Mouse (Mus musculus): ENCODE data around the gene Wfdc9. TPM values are rescaled to one million over a fixed set of nuclear protein-coding genes. Genes with fewer than 3 reads are reported as not detected.
A peak's percentile ranks its signal among the peaks of the same experiment; 100 is the strongest.
"Not testable (repeated sequence)": the region's sequence is repeated elsewhere in the genome, so short reads cannot be mapped to it uniquely, and the experiment has no call there.

Wfdc9 gene
- polyA plus RNA-seq, 1 experiment, result not detected

DNA sequence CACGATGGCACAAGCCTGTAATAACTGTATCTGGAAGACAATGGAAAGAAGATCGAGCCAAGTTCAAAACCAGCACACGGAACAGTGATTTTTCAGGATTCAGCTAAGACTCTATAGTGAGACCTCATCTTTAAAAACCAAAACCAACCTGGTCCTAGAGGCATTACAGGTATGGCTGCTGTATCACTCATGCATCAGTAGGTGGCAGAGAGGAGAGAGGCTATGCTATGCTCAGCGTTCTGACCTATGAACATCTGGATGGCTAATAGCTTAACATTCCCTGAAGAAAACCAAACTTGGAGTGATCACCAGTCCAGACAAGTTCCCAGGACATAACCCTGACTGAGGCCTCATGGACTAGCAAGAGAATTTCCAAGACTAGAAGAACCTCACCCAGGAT, 34.6 kb downstream of the Wfdc9 start:
- no peak for DNase-seq (ENCODE audit: extremely low spot score in 1 of 2, low spot score in 1 of 2)

DNA sequence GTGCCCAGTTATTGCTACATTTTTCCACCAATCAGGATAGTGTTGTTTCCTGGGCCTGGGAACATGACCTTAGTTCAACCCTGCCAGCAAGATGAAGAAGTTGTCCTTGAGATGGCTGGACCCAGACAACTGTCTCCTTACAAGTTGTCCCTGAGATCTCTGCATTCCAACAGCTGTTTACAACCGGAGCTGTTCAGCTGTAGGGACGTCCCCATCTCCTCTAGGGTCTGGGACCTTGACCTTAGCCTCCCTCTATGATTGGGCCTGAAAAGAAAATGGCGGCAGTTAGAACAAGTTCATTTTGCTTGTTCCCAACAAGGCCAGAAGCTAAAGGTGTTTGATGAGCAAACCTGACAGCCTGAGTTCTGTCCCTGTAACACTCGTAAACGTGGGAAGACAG, 37.3 kb downstream of the Wfdc9 start:
- DNase-seq (ENCODE audit: extremely low spot score in 1 of 2, low spot score in 1 of 2), result no peak

DNA sequence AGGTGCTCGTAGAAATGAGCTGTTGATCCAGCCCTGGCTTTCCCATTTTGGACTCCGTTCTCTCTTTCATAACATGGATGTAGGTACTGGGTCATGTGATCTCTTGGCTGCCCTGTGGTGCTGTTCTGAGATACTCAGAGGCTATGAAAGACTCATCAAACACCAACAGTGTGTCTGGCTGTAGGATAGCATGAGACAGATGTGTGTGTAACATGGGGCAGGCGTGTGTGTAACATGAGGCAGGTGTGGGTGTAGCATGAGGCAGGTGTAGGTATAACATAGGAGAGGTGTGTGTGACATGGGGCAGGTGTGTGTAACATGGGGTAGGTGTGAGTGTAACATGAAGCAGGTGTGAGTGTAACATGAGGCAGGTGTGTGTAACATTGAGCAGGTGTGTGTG, 41.0 kb downstream of the Wfdc9 start:
- DNase-seq (ENCODE audit: extremely low spot score in 1 of 2, low spot score in 1 of 2), result no peak

DNA sequence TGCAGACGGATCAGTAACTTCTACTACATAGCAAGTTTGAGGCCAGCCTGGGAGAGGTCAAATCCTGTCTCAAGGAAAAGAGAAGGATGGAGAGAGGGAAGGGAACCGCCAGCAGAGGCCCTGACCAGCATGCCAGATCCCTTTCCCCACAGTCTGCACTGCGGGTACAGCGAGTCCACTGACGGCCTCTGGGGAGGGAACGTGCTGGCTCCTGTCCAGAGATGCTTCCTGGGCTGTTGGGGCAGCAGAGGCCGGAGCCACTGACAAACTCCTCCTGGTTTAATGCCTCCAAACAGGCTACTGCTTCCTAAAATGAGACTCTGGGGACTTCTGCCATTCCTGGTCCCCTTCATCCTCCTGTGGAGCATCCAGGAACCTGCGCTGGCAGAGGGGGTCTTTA, 42.9 kb downstream of the Wfdc9 start, which contains the start of the genes Wfdc6b and Wfdc8:
Wfdc6b (plus strand) TSS at position 52 of the 400 bp plus-strand sequence.
Wfdc8 (minus strand) TSS at position 156 of the 400 bp plus-strand sequence.
- DNase-seq (ENCODE audit: extremely low spot score in 1 of 2, low spot score in 1 of 2), result not testable (repeated sequence)

DNA sequence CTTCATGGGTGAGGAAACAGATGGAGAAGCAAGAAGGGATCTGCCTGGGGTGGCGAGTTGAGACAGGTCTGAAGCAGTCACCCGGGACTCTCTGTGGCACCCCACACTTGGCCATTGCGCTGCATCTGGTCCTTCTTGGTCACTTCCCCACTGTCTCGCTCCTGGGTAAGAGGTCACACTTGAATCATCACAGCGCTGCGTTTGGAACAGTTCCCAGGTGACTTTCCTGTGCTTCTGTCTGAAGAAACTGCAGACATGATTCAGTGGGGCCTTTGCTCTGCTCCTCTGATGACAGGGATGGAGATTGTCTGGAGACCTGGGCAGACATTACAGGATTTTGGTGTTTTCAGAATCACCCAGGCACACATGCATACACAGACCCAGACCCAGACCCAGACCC, 47.6 kb downstream of the Wfdc9 start:
- no peak for DNase-seq (ENCODE audit: extremely low spot score in 1 of 2, low spot score in 1 of 2)

DNA sequence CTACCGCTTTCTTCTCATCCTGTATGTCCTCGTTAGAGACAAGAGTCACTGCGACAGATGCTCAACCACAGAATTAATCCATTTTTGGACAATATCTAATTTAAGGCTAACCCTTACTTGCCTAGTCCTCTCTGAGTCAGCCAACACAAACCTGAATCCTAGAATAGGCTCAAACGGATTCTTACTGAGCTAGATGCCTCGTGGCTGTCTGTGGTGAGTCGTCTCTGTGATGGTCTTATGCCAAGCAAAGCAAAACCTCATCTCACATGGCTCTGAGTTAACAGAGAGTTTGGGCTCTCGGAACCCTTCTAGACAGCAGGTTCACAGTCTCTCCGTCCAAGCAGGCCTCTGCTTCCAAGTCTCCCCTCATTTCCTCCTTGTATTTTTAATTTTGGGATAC, 52.0 kb downstream of the Wfdc9 start:
- peak in 1 of 2 experiments; percentile 25 for DNase-seq (ENCODE audit: extremely low spot score in 1 of 2, low spot score in 1 of 2)

DNA sequence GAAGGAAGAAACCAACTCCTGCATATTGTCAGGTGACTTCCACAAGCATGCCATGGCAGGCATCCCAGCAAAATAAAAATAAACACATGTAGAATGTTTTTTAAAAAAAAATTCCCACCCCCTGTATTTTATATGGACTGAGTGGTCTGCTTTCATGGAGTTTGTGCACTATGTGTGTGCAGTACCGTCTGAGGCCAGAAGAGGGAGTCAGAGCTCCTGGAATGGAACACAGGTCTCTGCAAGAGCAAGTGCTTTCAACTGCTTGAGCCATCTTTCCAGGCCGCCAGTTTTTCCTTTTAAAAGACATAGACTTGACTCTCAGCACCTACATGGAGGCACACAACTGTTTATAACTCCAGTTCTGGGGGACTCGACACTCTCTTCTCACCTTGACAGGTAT, 52.9 kb downstream of the Wfdc9 start:
- DNase-seq (ENCODE audit: extremely low spot score in 1 of 2, low spot score in 1 of 2), result no peak

DNA sequence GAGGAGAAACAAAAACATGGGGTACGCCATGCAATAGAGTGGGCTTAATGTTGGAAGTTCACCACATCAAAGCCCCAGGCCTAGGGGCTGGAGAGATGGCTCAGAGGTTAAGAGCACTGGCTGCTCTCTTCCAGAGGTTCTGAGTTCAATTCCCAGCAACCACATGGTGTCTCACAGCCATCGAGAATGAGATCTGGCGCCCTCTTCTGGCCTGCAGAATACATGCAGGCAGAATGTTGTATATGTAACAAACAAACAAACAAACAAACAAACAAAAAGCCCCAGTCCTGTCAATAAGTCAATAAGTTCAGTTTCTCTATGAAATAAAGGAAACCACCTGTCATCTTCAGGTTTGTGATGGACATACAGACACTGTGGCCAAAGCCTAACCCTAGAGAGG, 56.2 kb downstream of the Wfdc9 start:
- DNase-seq (ENCODE audit: extremely low spot score in 1 of 2, low spot score in 1 of 2), result no peak

Other genes starting within 250 kb of the Wfdc9 start
- 45.0 and 46.5 TPM in 2 replicates for gene Sdc4, start 212.7 kb downstream of the Wfdc9 start, polyA plus RNA-seq (2012; rRNA removed)
- 58.1 and 59.1 TPM in 2 replicates for gene Sys1, start 199.6 kb downstream of the Wfdc9 start, polyA plus RNA-seq (2012; rRNA removed)
- 9.3 and 10.0 TPM in 2 replicates for gene Gm20458, start 195.6 kb downstream of the Wfdc9 start, polyA plus RNA-seq (2012; rRNA removed)
- not detected in 2 replicates for gene Trp53tg5, start 182.9 kb downstream of the Wfdc9 start, polyA plus RNA-seq (2012; rRNA removed)
- gene Dbndd2, start 170.5 kb downstream of the Wfdc9 start, polyA plus RNA-seq (2012; rRNA removed), result 182 and 219 TPM in 2 replicates
- 80.6 and 84.7 TPM in 2 replicates for gene Pigt, start 159.1 kb downstream of the Wfdc9 start, polyA plus RNA-seq (2012; rRNA removed)
- gene Wfdc2, start 94.2 kb downstream of the Wfdc9 start, polyA plus RNA-seq (2012; rRNA removed), result 0.76 and 1.2 TPM in 2 replicates
- gene Spint3, start 83.1 kb downstream of the Wfdc9 start, polyA plus RNA-seq (2012; rRNA removed), result not detected in 2 replicates
- 0.12 TPM in 1 of 2 replicates, not detected in the other for gene Wfdc6a, start 71.1 kb downstream of the Wfdc9 start, polyA plus RNA-seq (2012; rRNA removed)
- gene Eppin, start 63.0 kb downstream of the Wfdc9 start, polyA plus RNA-seq (2012; rRNA removed), result not detected in 2 replicates
- not detected in 2 replicates for gene Wfdc6b, start 43.1 kb downstream of the Wfdc9 start, polyA plus RNA-seq (2012; rRNA removed)
- not detected in 2 replicates for gene Wfdc8, start 43.0 kb downstream of the Wfdc9 start, polyA plus RNA-seq (2012; rRNA removed)
- not detected in 2 replicates for gene Wfdc16, start 17.8 kb downstream of the Wfdc9 start, polyA plus RNA-seq (2012; rRNA removed)
- not detected in 2 replicates for gene Wfdc10, start 537 bp downstream of the Wfdc9 start, polyA plus RNA-seq (2012; rRNA removed)
- not detected in 2 replicates for gene Wfdc11, start 17.5 kb upstream of the Wfdc9 start, polyA plus RNA-seq (2012; rRNA removed)
- not detected in 2 replicates for gene Wfdc13, start 28.5 kb upstream of the Wfdc9 start, polyA plus RNA-seq (2012; rRNA removed)
- not detected in 2 replicates for gene Spint4, start 41.9 kb upstream of the Wfdc9 start, polyA plus RNA-seq (2012; rRNA removed)
- gene Spint5, start 58.7 kb upstream of the Wfdc9 start, polyA plus RNA-seq (2012; rRNA removed), result not detected in 2 replicates
- gene Wfdc3, start 89.3 kb upstream of the Wfdc9 start, polyA plus RNA-seq (2012; rRNA removed), result 2.4 and 3.3 TPM in 2 replicates
- 44.3 and 46.4 TPM in 2 replicates for gene Dnttip1, start 89.4 kb upstream of the Wfdc9 start, polyA plus RNA-seq (2012; rRNA removed)
- 2.0 and 2.8 TPM in 2 replicates for gene Ube2c, start 113.3 kb upstream of the Wfdc9 start, polyA plus RNA-seq (2012; rRNA removed)
- gene Tnnc2, start 123.4 kb upstream of the Wfdc9 start, polyA plus RNA-seq (2012; rRNA removed), result 0.96 and 3.9 TPM in 2 replicates
- 59.9 and 60.9 TPM in 2 replicates for gene Snx21, start 129.2 kb upstream of the Wfdc9 start, polyA plus RNA-seq (2012; rRNA removed)
- 29.4 and 35.0 TPM in 2 replicates for gene Acot8, start 148.3 kb upstream of the Wfdc9 start, polyA plus RNA-seq (2012; rRNA removed)
- gene Zswim3, start 148.5 kb upstream of the Wfdc9 start, polyA plus RNA-seq (2012; rRNA removed), result 7.7 and 7.9 TPM in 2 replicates
- gene Zswim1, start 166.1 kb upstream of the Wfdc9 start, polyA plus RNA-seq (2012; rRNA removed), result 18.5 and 19.3 TPM in 2 replicates
- 0.69 TPM in 1 of 2 replicates, not detected in the other for gene Spata25, start 172.0 kb upstream of the Wfdc9 start, polyA plus RNA-seq (2012; rRNA removed)
- 177 and 194 TPM in 2 replicates for gene Ctsa, start 176.3 kb upstream of the Wfdc9 start, polyA plus RNA-seq (2012; rRNA removed)
- gene Neurl2, start 176.9 kb upstream of the Wfdc9 start, polyA plus RNA-seq (2012; rRNA removed), result 6.6 and 6.9 TPM in 2 replicates
- 154 and 170 TPM in 2 replicates for gene Pltp, start 201.1 kb upstream of the Wfdc9 start, polyA plus RNA-seq (2012; rRNA removed)
- 47.4 and 47.7 TPM in 2 replicates for gene Pcif1, start 222.7 kb upstream of the Wfdc9 start, polyA plus RNA-seq (2012; rRNA removed)